Mouse (Mus musculus): Measurements from ENCODE around the gene Lrrc8e. TPM values are rescaled to one million over a fixed set of nuclear protein-coding genes. Genes with fewer than 3 reads are reported as not detected.

The Lrrc8e gene
- total RNA-seq, 2 experiments from 2014 or later, result not detected

DNA sequence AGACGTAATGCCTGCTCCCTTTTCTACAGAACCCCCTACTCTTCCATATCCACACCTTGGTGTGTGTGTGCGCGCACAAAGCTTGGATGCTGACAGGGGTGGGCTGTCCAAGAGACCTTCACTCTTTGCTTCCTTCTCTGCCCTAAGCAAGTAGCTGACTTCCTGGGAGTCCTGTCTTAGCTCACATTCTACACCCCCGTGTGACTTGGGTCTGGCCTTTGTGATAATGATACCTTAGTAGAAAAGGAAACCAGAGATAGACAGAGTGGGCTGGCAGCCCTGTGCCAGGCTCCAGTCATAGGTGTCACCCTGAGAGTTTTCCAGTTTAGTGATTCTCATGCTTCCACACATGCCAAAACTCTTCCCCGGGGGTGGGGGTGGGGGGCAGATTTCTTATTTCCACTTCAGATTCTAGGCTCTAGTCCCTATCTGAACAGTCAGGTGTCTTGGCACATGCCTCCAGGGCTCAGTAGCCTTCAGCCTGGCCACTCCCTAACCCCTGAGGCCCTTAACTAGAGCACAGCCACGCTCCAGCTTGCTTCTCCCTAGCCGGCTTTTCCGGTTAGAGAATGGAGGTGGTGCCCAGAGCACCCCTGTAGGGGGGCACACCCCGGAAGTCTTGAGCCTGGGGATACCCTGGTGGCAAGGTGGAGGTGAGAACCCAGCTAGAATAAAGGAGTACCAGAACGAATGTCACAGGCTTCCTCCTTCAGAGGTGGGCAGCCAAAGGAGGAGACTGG is 4.2 kb downstream of the Lrrc8e start:
- TF ChIP-seq CTCF (conservative IDR thresholded peaks at IDR 0.05), result no peak
- no peak overlapping the region for H3K27ac ChIP-seq
- H3K4me3 ChIP-seq, result no peak overlapping the region
- no peak for DNase-seq (ENCODE audit: low spot score in 2 of 2)

- peak overlapping the region; percentile 94 for H3K27ac ChIP-seq
- DNase-seq (ENCODE audit: low spot score in 2 of 2), result no peak
Measured at GRCm38 (mm10) chr8:4237814-4238433, 11.3 kb downstream of the Lrrc8e start.

DNA sequence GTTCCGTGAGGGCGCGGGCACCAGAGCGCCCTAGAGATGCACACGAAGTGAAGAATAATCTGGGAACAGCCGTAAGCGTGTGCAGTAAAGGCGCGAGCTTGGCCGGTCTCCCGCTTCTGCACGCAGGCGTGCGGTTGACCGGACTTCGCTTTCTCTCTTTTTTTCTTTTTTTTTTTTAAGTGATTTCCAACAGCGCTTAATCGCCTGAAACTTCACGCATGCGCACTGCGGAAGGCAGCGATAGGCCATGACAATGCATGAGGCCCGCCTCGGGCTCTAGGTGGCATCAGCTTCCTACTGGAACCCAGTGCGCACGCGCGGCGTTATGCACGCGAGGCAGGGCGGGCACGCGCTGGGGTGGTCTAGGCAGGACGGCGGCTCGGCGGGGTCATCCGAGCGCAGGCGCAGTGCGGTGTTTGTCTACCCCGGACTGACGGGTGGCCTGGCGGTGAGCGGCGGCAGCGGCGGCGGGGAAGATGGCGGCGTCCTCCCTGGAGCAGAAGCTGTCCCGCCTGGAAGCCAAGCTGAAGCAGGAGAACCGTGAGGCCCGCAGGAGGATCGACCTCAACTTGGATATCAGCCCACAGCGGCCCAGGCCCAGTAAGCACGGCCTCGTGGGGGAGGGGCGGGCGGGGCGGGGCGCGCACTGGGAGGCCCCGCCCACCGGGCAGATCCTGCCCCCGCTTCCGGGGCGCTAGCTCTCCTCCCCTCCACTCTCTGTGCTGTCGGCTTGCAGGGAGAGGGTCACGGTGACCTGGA is 12.0 kb downstream of the Lrrc8e start, which contains the start of the genes Map2k7 and Gm49320:
TSS of gene Map2k7 (plus strand) at position 307 of the 759 bp plus-strand sequence.
TSS of gene Gm49320 (plus strand) at position 432 of the 759 bp plus-strand sequence.
- peak; percentile 80 for TF ChIP-seq CTCF (conservative IDR thresholded peaks at IDR 0.05)
- H3K4me3 ChIP-seq, result peak within 1 kb of the TSS; percentile 92
- peak within 1 kb of the TSS; percentile 94 for H3K27ac ChIP-seq
- peak; percentile 100 for DNase-seq (ENCODE audit: low spot score in 2 of 2)

More at GRCm38 (mm10) chr8:4237814-4238433, 11.3 kb downstream of the Lrrc8e start:
- H3K4me3 ChIP-seq, result peak overlapping the region; percentile 92
- TF ChIP-seq CTCF (conservative IDR thresholded peaks at IDR 0.05), result no peak

GRCm38 (mm10) chr8:4239193-4239890 is 12.7 kb downstream of the Lrrc8e start:
- H3K27ac ChIP-seq, result peak overlapping the region; percentile 94

DNA sequence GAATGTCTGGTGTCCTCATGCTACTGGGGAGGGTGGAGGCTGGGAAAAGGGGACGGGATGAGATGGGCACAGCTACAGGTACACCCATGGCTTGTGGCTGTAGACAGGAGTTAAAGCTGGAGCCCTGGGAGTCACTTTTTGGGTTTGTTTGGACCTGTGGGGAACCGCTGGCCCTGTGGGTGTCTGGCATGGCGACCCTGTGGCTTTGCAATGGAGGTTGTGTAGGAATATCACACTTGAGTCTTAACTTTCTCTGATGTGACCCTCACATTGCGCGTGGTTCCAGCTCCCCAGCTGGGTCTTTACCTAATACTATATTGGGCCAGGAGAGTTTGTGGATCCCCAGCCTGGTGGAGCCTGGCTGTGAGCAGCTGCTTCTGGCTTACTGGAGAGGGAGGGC is 18.4 kb downstream of the Lrrc8e start:
- DNase-seq (ENCODE audit: low spot score in 2 of 2), result no peak
- Histone ChIP-seq H3K4me3 (no peak overlapping the region), H3K27ac (no peak overlapping the region)
- no peak for TF ChIP-seq CTCF (conservative IDR thresholded peaks at IDR 0.05)

More at GRCm38 (mm10) chr8:4239193-4239890, 12.7 kb downstream of the Lrrc8e start:
- TF ChIP-seq CTCF (conservative IDR thresholded peaks at IDR 0.05), result no peak
- no peak for DNase-seq (ENCODE audit: low spot score in 2 of 2)
- peak overlapping the region; percentile 92 for H3K4me3 ChIP-seq

DNA sequence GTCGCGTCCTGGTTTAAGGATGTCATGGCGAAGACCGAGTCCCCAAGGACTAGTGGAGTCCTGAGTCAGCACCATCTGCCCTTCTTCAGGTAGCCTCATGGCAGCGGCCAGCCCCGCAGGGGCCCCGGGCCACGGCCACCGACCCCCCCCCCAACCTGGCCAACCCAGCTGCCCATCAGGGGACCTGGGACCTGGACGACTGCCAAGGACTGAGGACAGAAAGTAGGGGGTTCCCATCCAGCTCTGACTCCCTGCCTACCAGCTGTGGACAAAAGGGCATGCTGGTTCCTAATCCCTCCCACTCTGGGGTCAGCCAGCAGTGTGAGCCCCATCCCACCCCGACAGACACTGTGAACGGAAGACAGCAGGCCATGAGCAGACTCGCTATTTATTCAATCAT is 19.1 kb downstream of the Lrrc8e start:
- TF ChIP-seq CTCF (conservative IDR thresholded peaks at IDR 0.05), result no peak
- no peak overlapping the region for H3K27ac ChIP-seq
- DNase-seq (ENCODE audit: low spot score in 2 of 2), result no peak
- no peak overlapping the region for H3K4me3 ChIP-seq

DNA sequence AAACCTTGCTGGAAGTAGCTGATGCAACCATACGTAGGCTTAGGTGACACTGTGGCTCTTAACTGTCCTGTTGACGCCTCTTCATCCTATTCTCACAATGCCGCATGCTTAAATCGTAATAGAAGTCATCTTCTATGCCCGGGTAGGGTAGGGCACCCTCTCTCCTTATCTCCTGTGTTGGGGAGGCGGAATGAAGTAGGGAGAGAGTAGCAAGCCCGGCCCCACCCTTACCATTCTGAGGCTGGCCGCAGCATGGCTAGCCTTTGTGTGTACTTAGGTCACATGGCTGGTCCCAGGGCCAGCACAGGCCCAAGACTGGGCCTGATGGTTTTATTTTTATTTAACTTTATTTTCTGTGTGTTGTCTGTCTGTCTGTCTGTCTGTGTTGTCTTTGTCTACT is 20.6 kb downstream of the Lrrc8e start:
- no peak for TF ChIP-seq CTCF (conservative IDR thresholded peaks at IDR 0.05)
- H3K4me3 ChIP-seq, result no peak overlapping the region
- DNase-seq (ENCODE audit: low spot score in 2 of 2), result no peak
- H3K27ac ChIP-seq, result no peak overlapping the region

- Histone ChIP-seq H3K27ac (peak within 1 kb of the TSS; percentile 43; the same call in 1 of the 2 replicates), H3K4me3 (no peak within 1 kb of the TSS)
- TF ChIP-seq CTCF (conservative IDR thresholded peaks at IDR 0.05), result no peak
- DNase-seq (ENCODE audit: low spot score in 2 of 2), result no peak
Measured at GRCm38 (mm10) chr8:4247951-4248540, 21.4 kb downstream of the Lrrc8e start, which contains the start of gene Tgfbr3l. TSS of gene Tgfbr3l (plus strand) at chr8:4248214.

GRCm38 (mm10) chr8:4249213-4249612 is 22.6 kb downstream of the Lrrc8e start:
- no peak for TF ChIP-seq CTCF (conservative IDR thresholded peaks at IDR 0.05)
- H3K27ac ChIP-seq, result peak overlapping the region; percentile 43; the same call in 1 of the 2 replicates
- no peak overlapping the region for H3K4me3 ChIP-seq
- DNase-seq (ENCODE audit: low spot score in 2 of 2), result no peak

DNA sequence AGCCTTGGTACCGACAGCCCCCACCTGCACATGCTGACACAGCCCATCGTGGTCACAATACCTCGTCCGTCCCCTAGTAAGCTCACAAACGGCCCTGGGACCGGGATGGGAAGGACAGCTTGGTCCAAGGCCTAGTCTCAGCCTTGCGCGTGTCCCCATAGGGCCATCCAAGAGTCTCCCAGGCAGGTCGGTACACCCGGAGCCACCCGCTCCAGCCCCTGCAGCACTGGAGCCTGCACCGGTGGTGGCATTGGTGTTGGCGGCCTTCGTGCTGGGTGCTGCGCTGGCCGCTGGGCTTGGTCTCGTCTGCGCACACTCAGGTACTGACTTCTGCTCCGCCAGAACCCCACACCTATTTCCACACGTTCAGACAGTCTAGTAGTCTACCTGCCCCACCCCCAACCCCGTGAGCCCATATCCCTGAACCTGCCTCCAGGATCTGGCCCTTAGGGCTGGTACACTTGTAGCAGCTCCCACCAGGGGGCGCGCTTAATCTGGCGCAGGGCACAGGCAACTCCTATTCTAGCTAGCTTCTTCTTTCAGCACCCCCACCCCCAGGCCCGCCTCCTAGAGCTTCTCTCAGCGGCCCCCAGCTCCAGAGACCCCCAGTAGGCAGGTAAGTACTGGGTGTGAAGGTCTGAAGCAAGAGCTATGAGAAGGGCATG is 23.8 kb downstream of the Lrrc8e start:
- no peak overlapping the region for H3K27ac ChIP-seq
- peak; percentile 97 for TF ChIP-seq CTCF (conservative IDR thresholded peaks at IDR 0.05)
- no peak overlapping the region for H3K4me3 ChIP-seq
- peak; percentile 86 to 91 for DNase-seq (ENCODE audit: low spot score in 2 of 2)

DNA sequence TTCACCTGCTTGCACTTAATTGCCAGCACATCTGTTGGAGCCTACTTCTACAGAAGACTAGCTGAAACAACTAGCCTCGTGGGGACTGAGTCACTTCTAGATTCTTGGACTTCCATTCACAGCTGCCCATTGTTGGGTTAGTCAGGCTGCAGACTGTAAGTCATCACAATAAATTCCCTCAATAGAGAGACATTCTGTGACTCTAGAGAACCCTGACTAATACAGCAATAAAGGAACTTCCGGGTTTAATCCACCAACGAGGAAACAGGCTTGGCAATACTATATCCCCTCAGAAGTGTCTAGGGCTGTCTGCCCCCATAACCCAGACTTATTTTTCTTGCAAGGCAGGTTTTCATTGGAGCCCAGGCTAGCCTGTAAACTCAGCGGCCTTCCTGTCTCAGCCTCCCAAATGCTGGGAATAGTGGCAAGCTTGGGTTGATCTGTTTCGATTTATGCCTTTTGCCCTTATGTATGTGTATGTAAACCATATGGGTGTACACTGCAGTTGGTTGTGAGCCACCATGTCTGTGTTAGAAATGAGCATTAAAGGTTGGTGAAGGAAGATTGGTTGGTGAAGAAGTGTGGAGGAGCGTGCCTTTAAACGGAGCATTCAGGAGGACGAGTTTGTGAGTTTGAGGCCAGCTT is 25.6 kb downstream of the Lrrc8e start:
- no peak for TF ChIP-seq CTCF (conservative IDR thresholded peaks at IDR 0.05)
- DNase-seq (ENCODE audit: low spot score in 2 of 2), result no peak
- peak overlapping the region; percentile 95 for H3K4me3 ChIP-seq
- peak overlapping the region; percentile 97 for H3K27ac ChIP-seq

Data from layer of hippocampus, adult 2 months (tissue).